ENCODE assay signal across 8 mouse cellular contexts in genomic region chr11:67526621-67527545, GRCm38 (mm10).
DNase-seq lines count a peak whose midpoint lies in the region; ATAC-seq and TF ChIP-seq lines count a peak whose summit lies in the region.
"Had no signal": no experiment of that assay in that cellular context is flagged by ENCODE, and none has a peak within 500 bp of the region (broad histone marks: within the 10 kb centered on the region; RNA-seq: fewer than 3 reads in every experiment).

No protein-coding gene starts in this region.

- DNase-seq in 416B (ENCODE audit: low read depth), result peak; percentile 89
- peak; percentile 37 for DNase-seq in CH12.LX (ENCODE audit: extremely low read depth)
- peak; percentile 96 for DNase-seq in fibroblast of lung, adult 2 months (ENCODE audit: low read depth)
- peak; percentile 69 for DNase-seq in intestine, embryonic 14.5 days (ENCODE audit: low spot score)
- DNase-seq in ovary, postnatal 14 days (ENCODE audit: low spot score), result peak; percentile 53
- DNase-seq in cerebellum, adult 9-11 months, result no peak

- H3K4me2 ChIP-seq in CH12.LX (ENCODE audit: insufficient read depth, low read depth, poor library complexity, severe bottlenecking), result no peak overlapping the region
- H3K4me2 ChIP-seq in intestine, embryonic 14.5 days (ENCODE audit: low read length), result no peak overlapping the region
- H3K4me2 ChIP-seq in liver, embryonic 12.5 days, result no peak overlapping the region

- no peak for TF ChIP-seq EP300 in CH12.LX (IDR thresholded peaks at IDR 0.05; ENCODE audit: low read length)

- peaks cover 12 to 57% of the 10 kb centered on the region in 2 experiments; a peak in 3 of 4 replicates for H3K4me1 ChIP-seq in CH12.LX (ENCODE audit: control insufficient read depth in 1 of 2, insufficient read depth in 2 of 2)
- H3K4me1 ChIP-seq in intestine, embryonic 14.5 days (replicated peaks; ENCODE audit: control insufficient read depth, insufficient read depth, low read length), result peaks cover 32% of the 10 kb centered on the region
- H3K4me1 ChIP-seq in liver, embryonic 12.5 days, result peaks cover 33% of the 10 kb centered on the region

- no peak for TF ChIP-seq POLR2A in CH12.LX (IDR thresholded peaks at IDR 0.05; ENCODE audit: low read depth, low read length)

- peaks cover 2% of the 10 kb centered on the region for H3K9me3 ChIP-seq in CH12.LX (replicated peaks; ENCODE audit: low read length)
- H3K9me3 ChIP-seq in intestine, embryonic 14.5 days (ENCODE audit: control insufficient read depth, low read length), result no peaks in the 10 kb centered on the region
- no peaks in the 10 kb centered on the region for H3K9me3 ChIP-seq in liver, embryonic 12.5 days (replicated peaks)

- no peak overlapping the region for H3K27ac ChIP-seq in CH12.LX (ENCODE audit: insufficient read depth, low read depth)
- H3K27ac ChIP-seq in intestine, embryonic 14.5 days (ENCODE audit: low read depth), result 0 out of 2 replicates have a peak overlapping the region, but pooled peaks have one; percentile 27
- peak overlapping the region; percentile 46 for H3K27ac ChIP-seq in liver, embryonic 12.5 days

- dilution Hi-C loops in CH12.LX (cut with MboI; ENCODE audit: extremely low pct_ligation_motif_present, extremely low pct_unique_long_range_greater_than_20kb, low sequenced_read_pairs), result no loop called here

- WGBS in intestine, embryonic 14.5 days, result 58% methylated on average over 12 of the region's 12 CpGs
- 53% methylated on average over 12 of the region's 12 CpGs for WGBS in liver, embryonic 12.5 days (ENCODE audit: insufficient replicate concordance)

- peak; percentile 76; the same call in 1 of the 2 replicates for ATAC-seq in intestine, embryonic 14.5 days (replicated peaks; ENCODE audit: low FRiP score, low TSS enrichment, low read depth)
- peak; percentile 74 for ATAC-seq in liver, embryonic 12.5 days

- no peak for TF ChIP-seq CTCF in CH12.LX (conservative IDR thresholded peaks at IDR 0.05 in 1 of 2, IDR thresholded peaks at IDR 0.05 in 1 of 2; ENCODE audit: low read depth in 2 of 2, low read length in 2 of 2)

- H3K9ac ChIP-seq in CH12.LX (ENCODE audit: insufficient read depth, low read depth), result no peak overlapping the region
- no peak overlapping the region for H3K9ac ChIP-seq in intestine, embryonic 14.5 days (ENCODE audit: low read length)
- H3K9ac ChIP-seq in liver, embryonic 12.5 days, result no peak overlapping the region

- in situ Hi-C loops in CH12.LX (cut with MboI; ENCODE audit: low pct_ligation_motif_present, low pct_unique_long_range_greater_than_20kb, low sequenced_read_pairs), result no loop called here

- no peak overlapping the region for H3K4me3 ChIP-seq in CH12.LX (replicated peaks in 1 of 3; ENCODE audit: low read depth in 2 of 3, low read length in 2 of 3, poor library complexity in 1 of 3)
- H3K4me3 ChIP-seq in intestine, embryonic 14.5 days (ENCODE audit: low read depth, low read length), result no peak overlapping the region
- H3K4me3 ChIP-seq in liver, embryonic 12.5 days, result no peak overlapping the region
- H3K4me3 ChIP-seq: erythroblast, embryonic 14.5 days had no signal

- no peaks in the 10 kb centered on the region for H3K36me3 ChIP-seq in CH12.LX (replicated peaks in 1 of 2; ENCODE audit: control insufficient read depth in 1 of 2, insufficient read depth in 1 of 2, low read length in 1 of 2)
- no peaks in the 10 kb centered on the region for H3K36me3 ChIP-seq in intestine, embryonic 14.5 days (ENCODE audit: control insufficient read depth, insufficient read depth, low read length)
- no peaks in the 10 kb centered on the region for H3K36me3 ChIP-seq in liver, embryonic 12.5 days

- no peaks in the 10 kb centered on the region for H3K27me3 ChIP-seq in CH12.LX (replicated peaks)
- no peaks in the 10 kb centered on the region for H3K27me3 ChIP-seq in intestine, embryonic 14.5 days (replicated peaks; ENCODE audit: control insufficient read depth, insufficient read depth, low read length)
- no peaks in the 10 kb centered on the region for H3K27me3 ChIP-seq in liver, embryonic 12.5 days (replicated peaks)

- TF ChIP-seq RAD21 in CH12.LX (IDR thresholded peaks at IDR 0.05; ENCODE audit: low read depth, low read length), result no peak

- no peaks in the 10 kb centered on the region for H3K79me2 ChIP-seq in CH12.LX (replicated peaks; ENCODE audit: control insufficient read depth, extremely low read depth, insufficient read depth, poor library complexity, severe bottlenecking)

TF ChIP-seq in CH12.LX, 34 proteins besides CTCF, POLR2A, EP300 and RAD21:
- no peak for TF ChIP-seq MAZ (IDR thresholded peaks at IDR 0.05; ENCODE audit: low read depth, low read length)
- TF ChIP-seq ELF1 (IDR thresholded peaks at IDR 0.05; ENCODE audit: low read depth, low read length), result no peak
- TF ChIP-seq ZKSCAN1 (IDR thresholded peaks at IDR 0.05; ENCODE audit: borderline replicate concordance, low read depth, low read length), result no peak
- TF ChIP-seq MYC (IDR thresholded peaks at IDR 0.05; ENCODE audit: low read depth, low read length), result no peak
- no peak for TF ChIP-seq SIN3A (IDR thresholded peaks at IDR 0.05; ENCODE audit: low read length)
- TF ChIP-seq USF1 (IDR thresholded peaks at IDR 0.05; ENCODE audit: low read depth, low read length), result no peak
- no peak for TF ChIP-seq TBP (conservative IDR thresholded peaks at IDR 0.05; ENCODE audit: low read depth, low read length)
